Comparison of ENCODE assay signal across 8 mouse cellular contexts in the genomic region with DNA sequence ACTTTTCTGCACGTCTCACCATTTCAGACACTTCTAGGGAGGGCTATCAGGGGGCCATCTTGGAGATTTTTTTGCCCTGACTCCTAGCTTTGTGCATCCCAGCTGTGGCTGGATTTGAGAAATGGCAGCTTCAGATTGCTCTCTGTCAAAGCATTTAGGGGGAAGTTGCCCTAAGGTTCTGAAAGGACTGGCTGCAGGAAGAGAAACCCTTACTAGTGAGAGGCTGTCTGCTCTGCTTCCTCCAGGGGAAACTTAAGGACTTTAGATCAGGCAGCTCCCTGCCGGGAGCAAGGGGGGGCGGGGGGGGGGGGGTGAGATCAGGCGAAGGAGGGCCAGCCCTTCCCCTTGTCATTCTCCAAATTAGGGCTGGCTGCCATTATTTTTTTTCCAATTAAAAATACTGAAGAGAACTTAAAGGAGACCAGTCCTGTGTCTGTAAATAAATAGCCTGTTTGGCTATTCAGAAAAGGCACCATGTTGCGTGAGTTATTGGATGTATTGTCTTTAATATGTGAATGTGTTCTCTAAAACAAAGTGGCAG.
DNase-seq lines count a peak whose midpoint lies in the region; ATAC-seq lines count a peak whose summit lies in the region.

No protein-coding gene starts in this region.

- peak; percentile 18; the same call in 1 of the 2 replicates for ATAC-seq in forebrain, embryonic 16.5 days
- ATAC-seq in kidney, embryonic 16.5 days (ENCODE audit: low FRiP score, low TSS enrichment) = no peak
- ATAC-seq in megakaryocyte progenitor cell, adult 5-6 weeks (replicated peaks; ENCODE audit: poor library complexity) = peak; percentile 26; the same call in 1 of the 2 replicates

- H3K36me3 ChIP-seq in forebrain, embryonic 16.5 days (ENCODE audit: control insufficient read depth, insufficient read depth) = no peaks in the 10 kb centered on the region
- no peaks in the 10 kb centered on the region for H3K36me3 ChIP-seq in kidney, embryonic 16.5 days (ENCODE audit: insufficient read depth, low read length)

- WGBS in forebrain, embryonic 16.5 days = 4% methylated on average over 5 of the region's 5 CpGs
- WGBS in kidney, embryonic 16.5 days = 12% methylated on average over 4 of the region's 5 CpGs

- peak overlapping the region; percentile 22; the same call in 1 of the 2 replicates for H3K9ac ChIP-seq in forebrain, embryonic 16.5 days (replicated peaks; ENCODE audit: low read depth, low read length)
- H3K9ac ChIP-seq in kidney, embryonic 16.5 days (replicated peaks; ENCODE audit: low read length) = peak overlapping the region; percentile 15; the same call in 1 of the 2 replicates

- no peaks in the 10 kb centered on the region for H3K27me3 ChIP-seq in forebrain, embryonic 16.5 days (replicated peaks; ENCODE audit: control insufficient read depth, insufficient read depth, low read length)
- H3K27me3 ChIP-seq in kidney, embryonic 16.5 days (ENCODE audit: insufficient read depth, low read length) = no peaks in the 10 kb centered on the region

- peak overlapping the region; percentile 71 for H3K4me2 ChIP-seq in forebrain, embryonic 16.5 days (ENCODE audit: low read length)
- peak overlapping the region; percentile 52 for H3K4me2 ChIP-seq in kidney, embryonic 16.5 days (replicated peaks; ENCODE audit: low read depth, low read length)

- intact Hi-C loops in heart, postnatal 36 days (cut with DNase I) = loop anchor here (2.0 to 10.0 kb wide), 8 partner anchors 108 to 1280 kb away; no protein-coding TSS in a partner anchor

- no peaks in the 10 kb centered on the region for H3K9me3 ChIP-seq in forebrain, embryonic 16.5 days (ENCODE audit: control insufficient read depth, low read length)
- H3K9me3 ChIP-seq in kidney, embryonic 16.5 days (ENCODE audit: low read length) = no peaks in the 10 kb centered on the region

- peaks cover 38% of the 10 kb centered on the region for H3K4me1 ChIP-seq in forebrain, embryonic 16.5 days (replicated peaks; ENCODE audit: control insufficient read depth, insufficient read depth, low read length)
- H3K4me1 ChIP-seq in kidney, embryonic 16.5 days (ENCODE audit: insufficient read depth, low read length) = peaks cover 41% of the 10 kb centered on the region

- H3K27ac ChIP-seq in forebrain, embryonic 16.5 days (ENCODE audit: low read length) = peak overlapping the region; percentile 95
- peak overlapping the region; percentile 79 for H3K27ac ChIP-seq in kidney, embryonic 16.5 days (ENCODE audit: low read length)

- H3K4me3 ChIP-seq in forebrain, embryonic 16.5 days (replicated peaks; ENCODE audit: low read length) = no peak overlapping the region
- no peak overlapping the region; the same call in 1 of the 2 replicates for H3K4me3 ChIP-seq in kidney, embryonic 16.5 days (ENCODE audit: low read length)

- DNase-seq in heart, adult 8-10 months (ENCODE audit: low spot score) = peak; percentile 55
- no peak for DNase-seq in heart, postnatal 36 days
- peak; percentile 35 for DNase-seq in ZHBTc4 (ENCODE audit: low read depth, low spot score)
- DNase-seq in T-cell, adult 2 months (ENCODE audit: low spot score) = no peak
- no peak for DNase-seq in natural killer cell, adult 2 months (ENCODE audit: low spot score in 2 of 2)

Comparison
In these comparisons a context has a peak if more than half of its experiments do, and no peak if none do; other contexts are left out.
1. DNase-seq: peak in heart, adult 8-10 months (single experiment) and ZHBTc4 (single experiment); none in heart, postnatal 36 days (0 of 2), T-cell, adult 2 months (single experiment) and natural killer cell, adult 2 months (0 of 2).